Comparison of ENCODE assay signal across 18 mouse cellular contexts in the genomic region with DNA sequence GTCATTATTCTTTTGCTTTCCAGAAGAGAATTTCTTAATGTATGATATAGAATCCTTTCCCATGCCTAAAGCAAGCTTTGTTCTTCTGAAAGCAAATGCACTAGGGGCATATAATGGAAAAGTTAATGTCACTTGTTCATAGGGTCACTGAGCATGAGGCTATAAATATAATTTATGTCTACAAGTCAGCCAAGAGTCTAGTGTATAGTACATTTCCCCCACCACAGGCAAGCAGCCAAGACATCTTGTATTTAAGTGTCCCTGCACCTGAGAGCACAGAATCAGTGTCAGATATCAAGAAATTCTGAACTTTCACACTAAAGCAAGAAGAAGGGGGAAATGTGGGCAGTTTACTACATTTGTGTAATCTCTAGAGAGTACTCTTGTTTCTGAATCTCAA.
DNase-seq lines count a peak whose midpoint lies in the region; ATAC-seq lines count a peak whose summit lies in the region.
"Had no signal": no experiment of that assay in that cellular context is flagged by ENCODE, and none has a peak within 500 bp of the region (broad histone marks: within the 10 kb centered on the region; RNA-seq: fewer than 3 reads in every experiment).

No protein-coding gene starts in this region.

- no peak overlapping the region for H3K9ac ChIP-seq in kidney, embryonic 14.5 days (ENCODE audit: low read depth, low read length)
- no peak overlapping the region for H3K9ac ChIP-seq in neural tube, embryonic 12.5 days
- H3K9ac ChIP-seq: embryonic facial prominence, embryonic 13.5 days; forebrain, embryonic 13.5 days; forebrain, postnatal 0 days; heart, embryonic 12.5 days had no signal

- no peaks in the 10 kb centered on the region for H3K36me3 ChIP-seq in kidney, embryonic 14.5 days (ENCODE audit: control insufficient read depth, insufficient read depth, low read length)
- H3K36me3 ChIP-seq in neural tube, embryonic 12.5 days: no peaks in the 10 kb centered on the region
- H3K36me3 ChIP-seq: embryonic facial prominence, embryonic 13.5 days; heart, embryonic 12.5 days; hindbrain, embryonic 10.5 days had no signal

- H3K9me3 ChIP-seq in kidney, embryonic 14.5 days (ENCODE audit: control insufficient read depth, low read length): no peaks in the 10 kb centered on the region
- no peaks in the 10 kb centered on the region for H3K9me3 ChIP-seq in neural tube, embryonic 12.5 days
- H3K9me3 ChIP-seq: embryonic facial prominence, embryonic 13.5 days; forebrain, embryonic 13.5 days; heart, embryonic 12.5 days; hindbrain, embryonic 10.5 days had no signal

- no peak for DNase-seq in kidney, postnatal 14 days
- DNase-seq in kidney, postnatal 10 days: peak; percentile 3
- no peak for DNase-seq in kidney, adult 18-20 months
- no peak for DNase-seq in neural tube, embryonic 10.5 days (ENCODE audit: extremely low spot score, low spot score)
- DNase-seq in layer of hippocampus, postnatal 25 days (ENCODE audit: extremely low spot score in 1 of 2, low spot score in 1 of 2): no peak
- DNase-seq: adrenal gland, postnatal 10 days; cerebellum, adult 11 months; cerebellum, adult 8-10 months; cerebellum, postnatal 14 days; embryo, embryonic 11 days; forebrain, postnatal 0 days; gastrocnemius, postnatal 14 days had no signal

- no peaks in the 10 kb centered on the region for H3K27me3 ChIP-seq in kidney, embryonic 14.5 days (ENCODE audit: control insufficient read depth, insufficient read depth, low read length)
- no peaks in the 10 kb centered on the region for H3K27me3 ChIP-seq in neural tube, embryonic 12.5 days (replicated peaks)
- H3K27me3 ChIP-seq: embryonic facial prominence, embryonic 13.5 days; forebrain, embryonic 13.5 days; heart, embryonic 12.5 days had no signal

- H3K4me2 ChIP-seq in kidney, embryonic 14.5 days (replicated peaks; ENCODE audit: low read depth, low read length): no peak overlapping the region
- H3K4me2 ChIP-seq in neural tube, embryonic 12.5 days (replicated peaks): no peak overlapping the region
- H3K4me2 ChIP-seq: embryonic facial prominence, embryonic 13.5 days; forebrain, embryonic 13.5 days; heart, embryonic 12.5 days had no signal

- H3K4me3 ChIP-seq in kidney, embryonic 14.5 days (ENCODE audit: low read length): no peak overlapping the region
- no peak overlapping the region for H3K4me3 ChIP-seq in neural tube, embryonic 12.5 days
- H3K4me3 ChIP-seq: embryonic facial prominence, embryonic 13.5 days; forebrain, embryonic 13.5 days; heart, embryonic 12.5 days; hindbrain, embryonic 10.5 days had no signal

- ATAC-seq in kidney, embryonic 14.5 days (ENCODE audit: low FRiP score, low TSS enrichment): peak; percentile 93; the same call in 1 of the 2 replicates
- peak; percentile 65 for ATAC-seq in neural tube, embryonic 12.5 days (ENCODE audit: low FRiP score, low read depth)
- ATAC-seq: forebrain, embryonic 13.5 days; forebrain, postnatal 0 days had no signal

- no peak overlapping the region for H3K27ac ChIP-seq in kidney, embryonic 14.5 days (ENCODE audit: low read depth, low read length)
- no peak overlapping the region for H3K27ac ChIP-seq in neural tube, embryonic 12.5 days
- H3K27ac ChIP-seq: embryonic facial prominence, embryonic 13.5 days; forebrain, embryonic 13.5 days; hindbrain, embryonic 10.5 days had no signal

- H3K4me1 ChIP-seq in kidney, embryonic 14.5 days (ENCODE audit: control insufficient read depth, insufficient read depth, low read length): no peaks in the 10 kb centered on the region
- H3K4me1 ChIP-seq in neural tube, embryonic 12.5 days: no peaks in the 10 kb centered on the region
- H3K4me1 ChIP-seq: embryonic facial prominence, embryonic 13.5 days; forebrain, embryonic 13.5 days; heart, embryonic 12.5 days; hindbrain, embryonic 10.5 days had no signal
